8 mouse cellular contexts compared by ENCODE assay signal in genomic region chr11:115427482-115428331, GRCm38 (mm10). TPM values are rescaled to one million over a fixed set of nuclear protein-coding genes. Genes with fewer than 3 reads are reported as not detected.
DNase-seq lines count a peak whose midpoint lies in the region; ATAC-seq and TF ChIP-seq lines count a peak whose summit lies in the region.

No protein-coding gene starts in this region.

- peak; percentile 62 for DNase-seq in liver, adult 2 months (ENCODE audit: extremely low read depth, low read depth, low spot score)
- DNase-seq in stomach, postnatal 0 days (ENCODE audit: low spot score), result peak; percentile 78

- H3K4me3 ChIP-seq in bone marrow macrophage, adult 2 months (ENCODE audit: insufficient read depth, low read length), result no peak overlapping the region
- 0 out of 2 replicates have a peak overlapping the region, but pooled peaks have one; percentile 9 for H3K4me3 ChIP-seq in embryonic facial prominence, embryonic 15.5 days (replicated peaks)
- no peak overlapping the region for H3K4me3 ChIP-seq in heart, embryonic 11.5 days (ENCODE audit: low read depth, low read length)
- H3K4me3 ChIP-seq in kidney, embryonic 14.5 days (ENCODE audit: low read length), result no peak overlapping the region
- H3K4me3 ChIP-seq in liver, adult 2 months (ENCODE audit: insufficient read depth, low read depth, low read length), result no peak overlapping the region
- no peak overlapping the region for H3K4me3 ChIP-seq in myocyte
- no peak overlapping the region for H3K4me3 ChIP-seq in stomach, postnatal 0 days (ENCODE audit: low read depth, low read length)

- TF ChIP-seq POLR2A in bone marrow macrophage, adult 2 months (IDR thresholded peaks at IDR 0.05; ENCODE audit: borderline replicate concordance, low read depth, low read length), result no peak
- no peak for TF ChIP-seq POLR2A in liver, adult 2 months (IDR thresholded peaks at IDR 0.05; ENCODE audit: extremely low read depth, insufficient read depth, low read length)
- no peak for TF ChIP-seq POLR2A in myocyte (IDR thresholded peaks at IDR 0.05; ENCODE audit: insufficient read length, low read depth)

- TF ChIP-seq EP300 in stomach, postnatal 0 days (optimal IDR thresholded peaks at IDR 0.05), result no peak

- H3K4me1 ChIP-seq in bone marrow macrophage, adult 2 months (ENCODE audit: control insufficient read depth, insufficient read depth, low read length), result peaks cover 3% of the 10 kb centered on the region
- H3K4me1 ChIP-seq in embryonic facial prominence, embryonic 15.5 days, result peaks cover 10% of the 10 kb centered on the region; the same call in 1 of the 2 replicates
- H3K4me1 ChIP-seq in heart, embryonic 11.5 days (ENCODE audit: control insufficient read depth, insufficient read depth, low read length), result peaks cover 9% of the 10 kb centered on the region; the same call in 1 of the 2 replicates
- no peaks in the 10 kb centered on the region for H3K4me1 ChIP-seq in kidney, embryonic 14.5 days (ENCODE audit: control insufficient read depth, insufficient read depth, low read length)
- peaks cover 8% of the 10 kb centered on the region; the same call in 1 of the 2 replicates for H3K4me1 ChIP-seq in liver, adult 2 months (ENCODE audit: control insufficient read depth, insufficient read depth, low read length)
- no peaks in the 10 kb centered on the region for H3K4me1 ChIP-seq in stomach, postnatal 0 days (replicated peaks; ENCODE audit: control insufficient read depth, insufficient read depth)

- H3K27me3 ChIP-seq in embryonic facial prominence, embryonic 15.5 days, result no peaks in the 10 kb centered on the region
- H3K27me3 ChIP-seq in heart, embryonic 11.5 days (ENCODE audit: control insufficient read depth, insufficient read depth, low read length), result no peaks in the 10 kb centered on the region
- H3K27me3 ChIP-seq in kidney, embryonic 14.5 days (ENCODE audit: control insufficient read depth, insufficient read depth, low read length), result no peaks in the 10 kb centered on the region
- H3K27me3 ChIP-seq in liver, adult 2 months (ENCODE audit: control insufficient read depth, insufficient read depth, low read length), result no peaks in the 10 kb centered on the region
- H3K27me3 ChIP-seq in myocyte (ENCODE audit: control insufficient read depth, insufficient read depth, insufficient read length), result no peaks in the 10 kb centered on the region
- no peaks in the 10 kb centered on the region for H3K27me3 ChIP-seq in stomach, postnatal 0 days (ENCODE audit: control insufficient read depth, insufficient read depth, low read length)

- 36% methylated on average over 20 of the region's 20 CpGs for WGBS in embryonic facial prominence, embryonic 15.5 days
- 38% methylated on average over 20 of the region's 20 CpGs for WGBS in heart, embryonic 11.5 days (ENCODE audit: insufficient replicate concordance)
- WGBS in kidney, embryonic 14.5 days, result 42% methylated on average over 20 of the region's 20 CpGs
- 40% methylated on average over 20 of the region's 20 CpGs for WGBS in liver, adult 2 months
- WGBS in stomach, postnatal 0 days, result 35% methylated on average over 20 of the region's 20 CpGs

- ATAC-seq in CD4-positive, CD25-positive, alpha-beta regulatory T cell, adult 4 months, result peak; percentile 87
- peak; percentile 58; the same call in 1 of the 2 replicates for ATAC-seq in embryonic facial prominence, embryonic 15.5 days (ENCODE audit: insufficient number of reproducible peaks, low FRiP score, low TSS enrichment, low read depth)
- ATAC-seq in heart, embryonic 11.5 days (replicated peaks; ENCODE audit: insufficient number of reproducible peaks, low FRiP score, low TSS enrichment), result peak; percentile 57; the same call in 1 of the 2 replicates
- ATAC-seq in kidney, embryonic 14.5 days (ENCODE audit: low FRiP score, low TSS enrichment), result peak; percentile 73
- peak; percentile 62 for ATAC-seq in stomach, postnatal 0 days (ENCODE audit: low FRiP score, low TSS enrichment)

- no peak overlapping the region for H3K9ac ChIP-seq in embryonic facial prominence, embryonic 15.5 days
- H3K9ac ChIP-seq in heart, embryonic 11.5 days (ENCODE audit: low read depth, low read length), result peak overlapping the region; percentile 44; the same call in 1 of the 2 replicates
- H3K9ac ChIP-seq in kidney, embryonic 14.5 days (ENCODE audit: low read depth, low read length), result 0 out of 2 replicates have a peak overlapping the region, but pooled peaks have one; percentile 14
- no peak overlapping the region for H3K9ac ChIP-seq in liver, adult 2 months (ENCODE audit: low read depth, low read length)
- H3K9ac ChIP-seq in stomach, postnatal 0 days (ENCODE audit: low read length), result no peak overlapping the region

- H3K36me3 ChIP-seq in embryonic facial prominence, embryonic 15.5 days, result peaks cover 61% of the 10 kb centered on the region
- peaks cover 18% of the 10 kb centered on the region; the same call in 1 of the 2 replicates for H3K36me3 ChIP-seq in heart, embryonic 11.5 days (ENCODE audit: control insufficient read depth, insufficient read depth, low read length)
- H3K36me3 ChIP-seq in kidney, embryonic 14.5 days (ENCODE audit: control insufficient read depth, insufficient read depth, low read length), result peaks cover 77% of the 10 kb centered on the region
- H3K36me3 ChIP-seq in liver, adult 2 months (ENCODE audit: control insufficient read depth, insufficient read depth, low read length), result peaks cover 17% of the 10 kb centered on the region; the same call in 1 of the 2 replicates
- H3K36me3 ChIP-seq in myocyte (ENCODE audit: control insufficient read depth, insufficient read depth), result peaks cover 18% of the 10 kb centered on the region
- peaks cover 17% of the 10 kb centered on the region for H3K36me3 ChIP-seq in stomach, postnatal 0 days (ENCODE audit: control insufficient read depth, insufficient read depth, low read length)

- peak; percentile 59 for TF ChIP-seq CTCF in bone marrow macrophage, adult 2 months (IDR thresholded peaks at IDR 0.05; ENCODE audit: low read depth, low read length)
- peak; percentile 86 for TF ChIP-seq CTCF in liver, adult 2 months (IDR thresholded peaks at IDR 0.05; ENCODE audit: low read depth, low read length)
- TF ChIP-seq CTCF in stomach, postnatal 0 days (IDR thresholded peaks at IDR 0.05; ENCODE audit: low read depth), result peak; percentile 89

- H3ac ChIP-seq in myocyte (ENCODE audit: control insufficient read depth, insufficient read length), result no peak overlapping the region

- no peaks in the 10 kb centered on the region for H3K79me2 ChIP-seq in liver, adult 2 months (ENCODE audit: control insufficient read depth, insufficient read depth, low read length)
- H3K79me2 ChIP-seq in myocyte (ENCODE audit: control insufficient read depth, insufficient read depth), result no peaks in the 10 kb centered on the region

- no peaks in the 10 kb centered on the region for H3K9me3 ChIP-seq in embryonic facial prominence, embryonic 15.5 days (replicated peaks)
- no peaks in the 10 kb centered on the region for H3K9me3 ChIP-seq in heart, embryonic 11.5 days (replicated peaks; ENCODE audit: control insufficient read depth, low read length)
- no peaks in the 10 kb centered on the region for H3K9me3 ChIP-seq in kidney, embryonic 14.5 days (ENCODE audit: control insufficient read depth, low read length)
- no peaks in the 10 kb centered on the region for H3K9me3 ChIP-seq in stomach, postnatal 0 days (ENCODE audit: control insufficient read depth, low read length)

- 0 out of 2 replicates have a peak overlapping the region, but pooled peaks have one; percentile 15 for H3K4me2 ChIP-seq in embryonic facial prominence, embryonic 15.5 days (replicated peaks)
- H3K4me2 ChIP-seq in heart, embryonic 11.5 days, result peak overlapping the region; percentile 35; the same call in 1 of the 2 replicates
- no peak overlapping the region for H3K4me2 ChIP-seq in kidney, embryonic 14.5 days (replicated peaks; ENCODE audit: low read depth, low read length)
- peak overlapping the region; percentile 26 for H3K4me2 ChIP-seq in myocyte (ENCODE audit: low read depth)
- H3K4me2 ChIP-seq in stomach, postnatal 0 days (replicated peaks; ENCODE audit: low read depth), result no peak overlapping the region

- no peak overlapping the region for H3K27ac ChIP-seq in bone marrow macrophage, adult 2 months (ENCODE audit: insufficient read depth, low read depth, low read length)
- no peak overlapping the region for H3K27ac ChIP-seq in embryonic facial prominence, embryonic 15.5 days (replicated peaks)
- H3K27ac ChIP-seq in heart, embryonic 11.5 days (ENCODE audit: low read depth, low read length), result peak overlapping the region; percentile 54
- peak overlapping the region; percentile 37 for H3K27ac ChIP-seq in kidney, embryonic 14.5 days (ENCODE audit: low read depth, low read length)
- no peak overlapping the region for H3K27ac ChIP-seq in liver, adult 2 months (replicated peaks; ENCODE audit: insufficient read depth, low read depth, low read length)
- H3K27ac ChIP-seq in stomach, postnatal 0 days (replicated peaks), result 0 out of 2 replicates have a peak overlapping the region, but pooled peaks have one; percentile 40

RNA-seq across cellular contexts. Expression of gene Kctd2, which starts 7.8 kb away (rescaled TPM):
- 1 to 10 TPM; 8.3 to 9.1 TPM for polyA plus RNA-seq in CD4-positive, CD25-positive, alpha-beta regulatory T cell, adult 4 months (2017; shearing (Covaris generic))
- polyA plus RNA-seq in bone marrow macrophage, adult 2 months (2012; ENCODE audit: insufficient read depth, insufficient read length, missing spikeins), result 27.0 and 28.0 TPM in 2 replicates
- 18.1 and 18.5 TPM in 2 replicates for polyA plus RNA-seq in embryonic facial prominence, embryonic 15.5 days (2015; fragmentation: Nextera tagmentation; extraction: Ambion mirVana)
- polyA plus RNA-seq in heart, embryonic 11.5 days (2014; fragmentation: Nextera tagmentation; extraction: Ambion mirVana), result 12.0 and 12.7 TPM in 2 replicates
- polyA plus RNA-seq in kidney, embryonic 14.5 days (2014; fragmentation: Nextera tagmentation; extraction: Ambion mirVana), result 22.7 and 23.9 TPM in 2 replicates
- 10.0 and 14.2 TPM in 2 replicates for total RNA-seq in liver, adult 2 months (2014; rRNA removed)
- 18.2 and 21.1 TPM in 2 replicates for polyA plus RNA-seq in liver, adult 2 months (2012; rRNA removed)
- 27.3 TPM for polyA plus RNA-seq in myocyte (2012; fragmentation: generic; extraction: Trizol)
- polyA plus RNA-seq in stomach, postnatal 0 days (2015; fragmentation: Nextera tagmentation; extraction: Ambion mirVana), result 11.6 and 13.0 TPM in 2 replicates

RNA-seq across cellular contexts. Expression of gene Atp5h, which starts 7.9 kb away (rescaled TPM):
- 100 to 1,000 TPM; 602 to 622 TPM for polyA plus RNA-seq in CD4-positive, CD25-positive, alpha-beta regulatory T cell, adult 4 months (2017; shearing (Covaris generic))
- polyA plus RNA-seq in bone marrow macrophage, adult 2 months (2012; ENCODE audit: insufficient read depth, insufficient read length, missing spikeins), result 393 and 435 TPM in 2 replicates
- polyA plus RNA-seq in embryonic facial prominence, embryonic 15.5 days (2015; fragmentation: Nextera tagmentation; extraction: Ambion mirVana), result 815 and 841 TPM in 2 replicates
- polyA plus RNA-seq in heart, embryonic 11.5 days (2014; fragmentation: Nextera tagmentation; extraction: Ambion mirVana), result 1,505 and 1,518 TPM in 2 replicates
- polyA plus RNA-seq in kidney, embryonic 14.5 days (2014; fragmentation: Nextera tagmentation; extraction: Ambion mirVana), result 962 and 1,151 TPM in 2 replicates
- total RNA-seq in liver, adult 2 months (2014; rRNA removed), result 480 and 648 TPM in 2 replicates
- 103 and 134 TPM in 2 replicates for polyA plus RNA-seq in liver, adult 2 months (2012; rRNA removed)
- polyA plus RNA-seq in myocyte (2012; fragmentation: generic; extraction: Trizol), result 693 TPM
- 883 and 916 TPM in 2 replicates for polyA plus RNA-seq in stomach, postnatal 0 days (2015; fragmentation: Nextera tagmentation; extraction: Ambion mirVana)

RNA-seq across cellular contexts. Expression of gene Trim80, which starts 12.6 kb away (rescaled TPM):
- polyA plus RNA-seq in CD4-positive, CD25-positive, alpha-beta regulatory T cell, adult 4 months (2017; shearing (Covaris generic)), result not detected
- not detected in 2 replicates for polyA plus RNA-seq in bone marrow macrophage, adult 2 months (2012; ENCODE audit: insufficient read depth, insufficient read length, missing spikeins)
- polyA plus RNA-seq in embryonic facial prominence, embryonic 15.5 days (2015; fragmentation: Nextera tagmentation; extraction: Ambion mirVana), result not detected in 2 replicates
- polyA plus RNA-seq in heart, embryonic 11.5 days (2014; fragmentation: Nextera tagmentation; extraction: Ambion mirVana), result 0.26 TPM in 1 of 2 replicates, not detected in the other
- 0.14 and 0.33 TPM in 2 replicates for polyA plus RNA-seq in kidney, embryonic 14.5 days (2014; fragmentation: Nextera tagmentation; extraction: Ambion mirVana)
- total RNA-seq in liver, adult 2 months (2014; rRNA removed), result 0.74 and 0.94 TPM in 2 replicates
- 2.0 and 4.0 TPM in 2 replicates for polyA plus RNA-seq in liver, adult 2 months (2012; rRNA removed)
- not detected for polyA plus RNA-seq in myocyte (2012; fragmentation: generic; extraction: Trizol)
- polyA plus RNA-seq in stomach, postnatal 0 days (2015; fragmentation: Nextera tagmentation; extraction: Ambion mirVana), result 0.10 and 0.13 TPM in 2 replicates

RNA-seq across cellular contexts. Expression of gene Mrpl58, which starts 24.2 kb away (rescaled TPM):
- 100 to 1,000 TPM; 177 to 185 TPM for polyA plus RNA-seq in CD4-positive, CD25-positive, alpha-beta regulatory T cell, adult 4 months (2017; shearing (Covaris generic))
- 38.2 and 49.0 TPM in 2 replicates for polyA plus RNA-seq in bone marrow macrophage, adult 2 months (2012; ENCODE audit: insufficient read depth, insufficient read length, missing spikeins)
- 167 and 169 TPM in 2 replicates for polyA plus RNA-seq in embryonic facial prominence, embryonic 15.5 days (2015; fragmentation: Nextera tagmentation; extraction: Ambion mirVana)
- 163 and 177 TPM in 2 replicates for polyA plus RNA-seq in heart, embryonic 11.5 days (2014; fragmentation: Nextera tagmentation; extraction: Ambion mirVana)
- 235 and 261 TPM in 2 replicates for polyA plus RNA-seq in kidney, embryonic 14.5 days (2014; fragmentation: Nextera tagmentation; extraction: Ambion mirVana)
- total RNA-seq in liver, adult 2 months (2014; rRNA removed), result 54.7 and 67.2 TPM in 2 replicates
- 67.5 and 70.0 TPM in 2 replicates for polyA plus RNA-seq in liver, adult 2 months (2012; rRNA removed)
- 201 TPM for polyA plus RNA-seq in myocyte (2012; fragmentation: generic; extraction: Trizol)
- 138 and 144 TPM in 2 replicates for polyA plus RNA-seq in stomach, postnatal 0 days (2015; fragmentation: Nextera tagmentation; extraction: Ambion mirVana)

RNA-seq across cellular contexts. Expression of gene Slc16a5, which starts 34.6 kb away (rescaled TPM):
- 1 to 10 TPM; 3.5 to 6.5 TPM for polyA plus RNA-seq in CD4-positive, CD25-positive, alpha-beta regulatory T cell, adult 4 months (2017; shearing (Covaris generic))
- polyA plus RNA-seq in bone marrow macrophage, adult 2 months (2012; ENCODE audit: insufficient read depth, insufficient read length, missing spikeins), result not detected in 2 replicates
- polyA plus RNA-seq in embryonic facial prominence, embryonic 15.5 days (2015; fragmentation: Nextera tagmentation; extraction: Ambion mirVana), result 0.22 and 0.36 TPM in 2 replicates
- polyA plus RNA-seq in heart, embryonic 11.5 days (2014; fragmentation: Nextera tagmentation; extraction: Ambion mirVana), result not detected in 2 replicates
- polyA plus RNA-seq in kidney, embryonic 14.5 days (2014; fragmentation: Nextera tagmentation; extraction: Ambion mirVana), result 9.0 and 10.7 TPM in 2 replicates
- 23.0 and 36.3 TPM in 2 replicates for total RNA-seq in liver, adult 2 months (2014; rRNA removed)
- 49.1 and 101 TPM in 2 replicates for polyA plus RNA-seq in liver, adult 2 months (2012; rRNA removed)
- 0.10 TPM for polyA plus RNA-seq in myocyte (2012; fragmentation: generic; extraction: Trizol)
- polyA plus RNA-seq in stomach, postnatal 0 days (2015; fragmentation: Nextera tagmentation; extraction: Ambion mirVana), result 14.4 and 17.3 TPM in 2 replicates

Comparison
In these comparisons a context has a peak if more than half of its experiments do, and no peak if none do; other contexts are left out.
1. H3K27ac ChIP-seq: peak in heart, embryonic 11.5 days (single experiment), kidney, embryonic 14.5 days (single experiment) and stomach, postnatal 0 days (single experiment); none in bone marrow macrophage, adult 2 months (single experiment), embryonic facial prominence, embryonic 15.5 days (single experiment) and liver, adult 2 months (single experiment).
2. H3K4me2 ChIP-seq: peak in embryonic facial prominence, embryonic 15.5 days (single experiment), heart, embryonic 11.5 days (single experiment) and myocyte (single experiment); none in kidney, embryonic 14.5 days (single experiment) and stomach, postnatal 0 days (single experiment).
3. H3K9ac ChIP-seq: peak in heart, embryonic 11.5 days (single experiment) and kidney, embryonic 14.5 days (single experiment); none in embryonic facial prominence, embryonic 15.5 days (single experiment), liver, adult 2 months (single experiment) and stomach, postnatal 0 days (single experiment).
4. Peak in every context shown above with its lines, with median percentiles within 50 percentile points of each other: ATAC-seq and CTCF ChIP-seq.